Comparison of ENCODE assay signal across 28 mouse cellular contexts in genomic region chr2:68194444-68194843, GRCm38 (mm10).
A peak's percentile ranks its signal among the peaks of the same experiment; 100 is the strongest.
DNase-seq lines count a peak whose midpoint lies in the region; ATAC-seq and TF ChIP-seq lines count a peak whose summit lies in the region.
"Had no signal": no experiment of that assay in that cellular context is flagged by ENCODE, and none has a peak within 500 bp of the region (broad histone marks: within the 10 kb centered on the region; RNA-seq: fewer than 3 reads in every experiment).

No protein-coding gene starts in this region.

- no peak for TF ChIP-seq POLR2A in limb, embryonic 14.5 days (IDR thresholded peaks at IDR 0.05; ENCODE audit: borderline replicate concordance, extremely low read depth, insufficient read depth, insufficient read length)

- ATAC-seq in embryonic facial prominence, embryonic 14.5 days (ENCODE audit: low read depth), result no peak
- ATAC-seq in forebrain, embryonic 14.5 days, result no peak
- ATAC-seq in forebrain, embryonic 15.5 days (replicated peaks), result no peak
- peak; percentile 55; the same call in 1 of the 2 replicates for ATAC-seq in limb, embryonic 14.5 days (ENCODE audit: low FRiP score, low read depth)
- ATAC-seq in hindbrain, embryonic 12.5 days (ENCODE audit: low FRiP score), result no peak
- ATAC-seq: activated CD4-positive, CD25-positive, alpha-beta regulatory T cell, adult 4 months; CD4-positive, CD25-positive, alpha-beta regulatory T cell, adult 4 months; Patski had no signal

- H3K9ac ChIP-seq in embryonic facial prominence, embryonic 14.5 days (ENCODE audit: low read depth, low read length), result no peak overlapping the region
- no peak overlapping the region for H3K9ac ChIP-seq in forebrain, embryonic 14.5 days (ENCODE audit: low read length)
- no peak overlapping the region for H3K9ac ChIP-seq in forebrain, embryonic 15.5 days (replicated peaks)
- H3K9ac ChIP-seq in limb, embryonic 14.5 days (ENCODE audit: low read depth, low read length, severe bottlenecking), result no peak overlapping the region
- no peak overlapping the region for H3K9ac ChIP-seq in hindbrain, embryonic 12.5 days
- H3K9ac ChIP-seq: embryonic facial prominence, embryonic 12.5 days; embryonic facial prominence, embryonic 15.5 days; forebrain, embryonic 12.5 days had no signal

- H3K27me3 ChIP-seq in embryonic facial prominence, embryonic 14.5 days (replicated peaks; ENCODE audit: control insufficient read depth, insufficient read depth, low read length), result no peaks in the 10 kb centered on the region
- H3K27me3 ChIP-seq in embryonic facial prominence, embryonic 10.5 days (replicated peaks; ENCODE audit: low read depth, poor library complexity, severe bottlenecking), result no peaks in the 10 kb centered on the region
- no peaks in the 10 kb centered on the region for H3K27me3 ChIP-seq in forebrain, embryonic 14.5 days (replicated peaks; ENCODE audit: control insufficient read depth, insufficient read depth, low read length)
- no peaks in the 10 kb centered on the region for H3K27me3 ChIP-seq in forebrain, embryonic 15.5 days
- no peaks in the 10 kb centered on the region for H3K27me3 ChIP-seq in limb, embryonic 14.5 days (ENCODE audit: control insufficient read depth, insufficient read depth, low read length)
- no peaks in the 10 kb centered on the region for H3K27me3 ChIP-seq in limb, embryonic 10.5 days (ENCODE audit: low read depth, poor library complexity, severe bottlenecking)
- H3K27me3 ChIP-seq in hindbrain, embryonic 12.5 days, result no peaks in the 10 kb centered on the region
- H3K27me3 ChIP-seq: CH12.LX; embryonic facial prominence, embryonic 12.5 days; embryonic facial prominence, embryonic 15.5 days; forebrain, embryonic 12.5 days; Patski had no signal

- H3K4me3 ChIP-seq in embryonic facial prominence, embryonic 14.5 days (ENCODE audit: low read depth, low read length), result no peak overlapping the region
- H3K4me3 ChIP-seq in embryonic facial prominence, embryonic 10.5 days, result no peak overlapping the region
- no peak overlapping the region for H3K4me3 ChIP-seq in forebrain, embryonic 14.5 days (ENCODE audit: low read depth, low read length)
- no peak overlapping the region for H3K4me3 ChIP-seq in forebrain, embryonic 15.5 days
- H3K4me3 ChIP-seq in limb, embryonic 14.5 days (replicated peaks; ENCODE audit: low read length), result no peak overlapping the region
- no peak overlapping the region for H3K4me3 ChIP-seq in limb, embryonic 10.5 days
- H3K4me3 ChIP-seq in hindbrain, embryonic 12.5 days, result no peak overlapping the region
- H3K4me3 ChIP-seq: embryonic facial prominence, embryonic 12.5 days; embryonic facial prominence, embryonic 15.5 days; erythroblast, embryonic 14.5 days; forebrain, embryonic 10.5 days; forebrain, embryonic 12.5 days had no signal

- 71% methylated on average over 4 of the region's 4 CpGs for WGBS in embryonic facial prominence, embryonic 14.5 days
- 88% methylated on average over 4 of the region's 4 CpGs for WGBS in embryonic facial prominence, embryonic 10.5 days
- WGBS in forebrain, embryonic 14.5 days, result 68% methylated on average over 4 of the region's 4 CpGs
- 47% methylated on average over 4 of the region's 4 CpGs for WGBS in forebrain, embryonic 15.5 days
- WGBS in limb, embryonic 14.5 days, result 68% methylated on average over 4 of the region's 4 CpGs
- 88% methylated on average over 4 of the region's 4 CpGs for WGBS in limb, embryonic 10.5 days
- WGBS in hindbrain, embryonic 12.5 days, result 83% methylated on average over 4 of the region's 4 CpGs

- no peaks in the 10 kb centered on the region for H3K4me1 ChIP-seq in embryonic facial prominence, embryonic 14.5 days (ENCODE audit: control insufficient read depth, insufficient read depth, low read length)
- H3K4me1 ChIP-seq in embryonic facial prominence, embryonic 10.5 days, result no peaks in the 10 kb centered on the region
- no peaks in the 10 kb centered on the region for H3K4me1 ChIP-seq in forebrain, embryonic 14.5 days (ENCODE audit: control insufficient read depth, insufficient read depth, low read length)
- H3K4me1 ChIP-seq in forebrain, embryonic 15.5 days, result no peaks in the 10 kb centered on the region
- no peaks in the 10 kb centered on the region for H3K4me1 ChIP-seq in limb, embryonic 14.5 days (ENCODE audit: control insufficient read depth, insufficient read depth, low read length)
- H3K4me1 ChIP-seq in limb, embryonic 10.5 days, result no peaks in the 10 kb centered on the region
- no peaks in the 10 kb centered on the region for H3K4me1 ChIP-seq in hindbrain, embryonic 12.5 days
- H3K4me1 ChIP-seq: embryonic facial prominence, embryonic 12.5 days; embryonic facial prominence, embryonic 15.5 days; forebrain, embryonic 10.5 days had no signal

- H3K4me2 ChIP-seq in embryonic facial prominence, embryonic 14.5 days (ENCODE audit: low read depth, low read length), result no peak overlapping the region
- H3K4me2 ChIP-seq in forebrain, embryonic 14.5 days (ENCODE audit: low read length), result no peak overlapping the region
- H3K4me2 ChIP-seq in forebrain, embryonic 15.5 days (replicated peaks), result no peak overlapping the region
- no peak overlapping the region for H3K4me2 ChIP-seq in limb, embryonic 14.5 days (replicated peaks; ENCODE audit: low read depth, low read length, severe bottlenecking)
- no peak overlapping the region for H3K4me2 ChIP-seq in hindbrain, embryonic 12.5 days (replicated peaks)
- H3K4me2 ChIP-seq: embryonic facial prominence, embryonic 12.5 days; embryonic facial prominence, embryonic 15.5 days; forebrain, embryonic 12.5 days had no signal

- DNase-seq in embryonic facial prominence, embryonic 14.5 days (ENCODE audit: low spot score), result peak; percentile 34
- DNase-seq in embryonic facial prominence, embryonic 10.5 days (ENCODE audit: low spot score), result no peak
- DNase-seq in forebrain, embryonic 14.5 days (ENCODE audit: low spot score), result peak; percentile 22
- no peak for DNase-seq in limb, embryonic 14.5 days (ENCODE audit: low spot score)
- no peak for DNase-seq in limb, embryonic 10.5 days (ENCODE audit: low spot score)
- DNase-seq: adrenal gland, adult 8-10 months; adrenal gland, postnatal 14 days; adrenal gland, postnatal 36 days; B cell, adult 2 months; cerebellum, adult 11 months; cerebellum, adult 18-20 months; cerebellum, adult 8-10 months; cerebellum, adult 9-11 months; cerebellum, postnatal 14 days; cerebellum, postnatal 36 days; embryo, embryonic 11 days had no signal

- H3K27ac ChIP-seq in embryonic facial prominence, embryonic 14.5 days (replicated peaks; ENCODE audit: low read depth, low read length), result no peak overlapping the region
- no peak overlapping the region for H3K27ac ChIP-seq in embryonic facial prominence, embryonic 10.5 days (replicated peaks)
- H3K27ac ChIP-seq in forebrain, embryonic 14.5 days (ENCODE audit: low read depth, low read length), result no peak overlapping the region
- H3K27ac ChIP-seq in forebrain, embryonic 15.5 days (replicated peaks), result no peak overlapping the region
- no peak overlapping the region for H3K27ac ChIP-seq in limb, embryonic 14.5 days (replicated peaks; ENCODE audit: low read depth, low read length)
- H3K27ac ChIP-seq in limb, embryonic 10.5 days, result no peak overlapping the region
- no peak overlapping the region for H3K27ac ChIP-seq in hindbrain, embryonic 12.5 days
- H3K27ac ChIP-seq: embryonic facial prominence, embryonic 12.5 days; embryonic facial prominence, embryonic 15.5 days; forebrain, embryonic 10.5 days; forebrain, embryonic 12.5 days had no signal

- no peaks in the 10 kb centered on the region for H3K9me3 ChIP-seq in embryonic facial prominence, embryonic 14.5 days (ENCODE audit: control insufficient read depth, low read length)
- no peaks in the 10 kb centered on the region for H3K9me3 ChIP-seq in embryonic facial prominence, embryonic 10.5 days
- no peaks in the 10 kb centered on the region for H3K9me3 ChIP-seq in forebrain, embryonic 14.5 days (replicated peaks; ENCODE audit: control insufficient read depth, low read length)
- no peaks in the 10 kb centered on the region for H3K9me3 ChIP-seq in forebrain, embryonic 15.5 days
- no peaks in the 10 kb centered on the region for H3K9me3 ChIP-seq in limb, embryonic 14.5 days (ENCODE audit: control insufficient read depth, low read length)
- no peaks in the 10 kb centered on the region for H3K9me3 ChIP-seq in limb, embryonic 10.5 days (replicated peaks)
- H3K9me3 ChIP-seq in hindbrain, embryonic 12.5 days (replicated peaks), result no peaks in the 10 kb centered on the region
- H3K9me3 ChIP-seq: embryonic facial prominence, embryonic 12.5 days; embryonic facial prominence, embryonic 15.5 days; forebrain, embryonic 10.5 days; forebrain, embryonic 12.5 days had no signal

- H3K36me3 ChIP-seq in embryonic facial prominence, embryonic 14.5 days (ENCODE audit: control insufficient read depth, insufficient read depth, low read length), result no peaks in the 10 kb centered on the region
- no peaks in the 10 kb centered on the region for H3K36me3 ChIP-seq in embryonic facial prominence, embryonic 10.5 days (replicated peaks)
- no peaks in the 10 kb centered on the region for H3K36me3 ChIP-seq in forebrain, embryonic 14.5 days (ENCODE audit: control insufficient read depth, insufficient read depth, low read length)
- H3K36me3 ChIP-seq in forebrain, embryonic 15.5 days, result no peaks in the 10 kb centered on the region
- H3K36me3 ChIP-seq in limb, embryonic 14.5 days (ENCODE audit: control insufficient read depth, insufficient read depth, low read length), result no peaks in the 10 kb centered on the region
- no peaks in the 10 kb centered on the region for H3K36me3 ChIP-seq in limb, embryonic 10.5 days
- H3K36me3 ChIP-seq in hindbrain, embryonic 12.5 days, result no peaks in the 10 kb centered on the region
- H3K36me3 ChIP-seq: embryonic facial prominence, embryonic 12.5 days; embryonic facial prominence, embryonic 15.5 days; forebrain, embryonic 10.5 days; forebrain, embryonic 12.5 days; G1E had no signal

Comparison
In these comparisons a context has a peak if more than half of its experiments do, and no peak if none do; other contexts are left out.
1. DNase-seq: peak in embryonic facial prominence, embryonic 14.5 days (single experiment) and forebrain, embryonic 14.5 days (single experiment); none in embryonic facial prominence, embryonic 10.5 days (single experiment), limb, embryonic 14.5 days (single experiment) and limb, embryonic 10.5 days (single experiment).